Mouse (Mus musculus) kidney, postnatal 0 days (tissue): ENCODE data around the gene Eid3. TPM values are rescaled to one million over a fixed set of nuclear protein-coding genes. Genes with fewer than 3 reads are reported as not detected.

Experiments used
- ATAC-seq: fragments of 200-750 bp; cut with Nextera tagmentation; replicated peaks from 2 replicates; pipeline ENCODE4 v1.8.0; 2017; ENCODE audit warnings: low read depth, moderate number of reproducible peaks, moderate TSS enrichment, moderate library complexity; ENCODE audit not compliant: low FRiP score
- DNase-seq: peaks from one replicate; pipeline ENCODE4 v3.0.0-alpha.2; 2016; ENCODE audit warnings: low spot score
- H3K27ac ChIP-seq: fragments of 300-500 bp; sonication (generic); 2 replicates; pipeline ENCODE4 v1.5.1; 2014; ENCODE audit warnings: mild to moderate bottlenecking
- H3K27me3 ChIP-seq: fragments of 300-500 bp; sonication (generic); 2 replicates; pipeline ENCODE4 v1.6.1; 2014; ENCODE audit warnings: low read length, mixed read lengths; ENCODE audit not compliant: insufficient read depth
- H3K36me3 ChIP-seq: fragments of 300-500 bp; sonication (generic); 2 replicates; pipeline ENCODE4 v1.6.1; 2014; ENCODE audit warnings: low read length, mixed read lengths; ENCODE audit not compliant: insufficient read depth
- H3K4me1 ChIP-seq: fragments of 300-500 bp; sonication (generic); replicated peaks from 2 replicates; pipeline ENCODE4 v1.6.1; 2014; ENCODE audit warnings: antibody characterized with exemption, low read length, mixed read lengths; ENCODE audit not compliant: insufficient read depth
- H3K4me2 ChIP-seq: fragments of 300-500 bp; sonication (generic); 2 replicates; pipeline ENCODE4 v1.6.1; 2014; ENCODE audit warnings: mild to moderate bottlenecking, low read length, moderate library complexity, mixed read lengths
- H3K4me3 ChIP-seq: fragments of 300-500 bp; sonication (generic); replicated peaks from 2 replicates; pipeline ENCODE4 v1.5.1; 2014; ENCODE audit warnings: low read depth, low read length
- H3K9ac ChIP-seq: fragments of 300-500 bp; sonication (generic); 2 replicates; pipeline ENCODE4 v1.6.1; 2014; ENCODE audit warnings: low read depth, low read length
- H3K9me3 ChIP-seq: fragments of 300-500 bp; sonication (generic); replicated peaks from 2 replicates; pipeline ENCODE4 v1.6.1; 2016; ENCODE audit warnings: low read length, inconsistent platforms, mixed read lengths
- CTCF ChIP-seq: IDR thresholded peaks from 2 replicates; pipeline ENCODE4 v1.5.1; 2016; ENCODE audit warnings: antibody characterized with exemption, low read depth, mild to moderate bottlenecking, moderate library complexity
- WGBS: fragments of 180-500 bp; shearing (Covaris S2); extraction: QIAGEN DNeasy Blood & Tissue Kit; methylation state at CpG from one replicate; pipeline ENCODE4 v1.1.7; 2014; 5-methylcytosine and 5-hydroxymethylcytosine counted together
- polyA plus RNA-seq: library from polyadenylated mRNA; unstranded; fragments of >200 nt; fragmentation: Nextera tagmentation; extraction: Ambion mirVana; gene quantifications from 2 replicates; pipeline ENCODE4 v1.2.1, GENCODE M21; 2015

Gene Eid3
- polyA plus RNA-seq, 1 experiment from 2014 or later: 0.20 TPM

DNA sequence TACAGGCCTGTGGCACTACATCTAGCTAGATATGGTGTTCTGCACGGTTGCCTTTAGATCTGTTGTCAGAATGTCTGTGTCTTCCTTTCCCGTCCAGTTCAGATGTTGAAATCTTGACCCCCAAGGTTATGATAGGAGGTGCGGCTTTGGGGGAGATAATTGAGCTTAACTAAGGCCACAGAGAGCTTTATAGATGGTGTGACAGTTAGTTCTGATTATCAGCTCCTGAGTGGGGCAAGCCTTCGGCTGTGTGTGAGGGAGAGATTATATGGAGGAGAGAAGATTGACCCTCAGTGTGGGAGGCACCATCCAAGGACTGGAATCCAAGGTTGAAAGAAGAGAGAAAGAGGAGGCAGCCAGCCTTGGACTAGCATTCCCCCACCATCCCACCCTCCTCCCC, 46.8 kb downstream of the Eid3 start:
- H3K27ac ChIP-seq: no peak overlapping the region
- H3K4me3 ChIP-seq: no peak overlapping the region
- ATAC-seq: no peak
- no peak for DNase-seq
- no peaks in the 10 kb centered on the region for H3K27me3 ChIP-seq
- no peaks in the 10 kb centered on the region for H3K36me3 ChIP-seq
- H3K4me2 ChIP-seq: no peak overlapping the region
- H3K9ac ChIP-seq: no peak overlapping the region
- WGBS: 50% methylated on average over 4 of the region's 4 CpGs
- no peaks in the 10 kb centered on the region for H3K9me3 ChIP-seq
- TF ChIP-seq CTCF: no peak
- H3K4me1 ChIP-seq: no peaks in the 10 kb centered on the region

DNA sequence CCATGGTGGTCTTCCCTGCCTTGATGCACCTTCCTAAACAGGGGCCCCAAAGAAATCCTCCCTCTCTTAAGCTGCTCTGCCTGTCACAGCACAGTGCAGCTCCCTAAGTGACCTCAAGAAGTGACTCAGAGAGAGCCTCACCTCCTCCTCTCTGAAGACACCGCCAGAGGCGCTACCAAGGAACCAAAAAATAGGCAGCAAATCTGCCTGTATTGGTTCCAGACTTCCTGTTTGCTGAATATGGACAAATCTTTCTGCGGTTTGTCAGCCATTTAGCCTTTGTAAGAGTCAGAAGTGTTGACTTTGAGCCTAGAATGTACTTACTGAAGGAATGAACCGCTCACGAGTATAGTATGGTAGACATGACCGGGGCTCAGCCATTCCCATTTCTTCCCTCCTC, 47.3 kb downstream of the Eid3 start:
- ATAC-seq (no peak), DNase-seq (no peak)
- Histone ChIP-seq H3K36me3 (no peaks in the 10 kb centered on the region), H3K9me3 (no peaks in the 10 kb centered on the region), H3K4me3 (no peak overlapping the region), H3K4me1 (no peaks in the 10 kb centered on the region), H3K27me3 (no peaks in the 10 kb centered on the region), H3K4me2 (no peak overlapping the region), H3K9ac (no peak overlapping the region), H3K27ac (no peak overlapping the region)
- WGBS: 92% methylated on average over 6 of the region's 6 CpGs
- TF ChIP-seq CTCF: no peak

Other genes with a start within 250 kb of the Eid3 start
- 61.0 and 63.7 TPM in 2 replicates for gene 1190007I07Rik, start 243.4 kb upstream of the Eid3 start, polyA plus RNA-seq
- gene Tdg, start 236.8 kb upstream of the Eid3 start, polyA plus RNA-seq: 94.4 and 104 TPM in 2 replicates
- 1.5 and 2.0 TPM in 2 replicates for gene Glt8d2, start 176.0 kb upstream of the Eid3 start, polyA plus RNA-seq
- gene Hcfc2, start 170.5 kb upstream of the Eid3 start, polyA plus RNA-seq: 24.5 and 26.4 TPM in 2 replicates
- gene Nfyb, start 102.5 kb upstream of the Eid3 start, polyA plus RNA-seq: 35.0 and 37.6 TPM in 2 replicates
- 70.9 and 73.8 TPM in 2 replicates for gene Txnrd1, start 32.7 kb upstream of the Eid3 start, polyA plus RNA-seq
- gene Chst11, start 118.9 kb downstream of the Eid3 start, polyA plus RNA-seq: 2.7 and 2.9 TPM in 2 replicates